Mouse (Mus musculus): ENCODE measurements around the gene Gm10644. TPM values are rescaled to one million over a fixed set of nuclear protein-coding genes. Genes with fewer than 3 reads are reported as not detected.

Gm10644 gene
- polyA plus RNA-seq (2017; shearing (Covaris generic)) = 1.3 TPM

DNA sequence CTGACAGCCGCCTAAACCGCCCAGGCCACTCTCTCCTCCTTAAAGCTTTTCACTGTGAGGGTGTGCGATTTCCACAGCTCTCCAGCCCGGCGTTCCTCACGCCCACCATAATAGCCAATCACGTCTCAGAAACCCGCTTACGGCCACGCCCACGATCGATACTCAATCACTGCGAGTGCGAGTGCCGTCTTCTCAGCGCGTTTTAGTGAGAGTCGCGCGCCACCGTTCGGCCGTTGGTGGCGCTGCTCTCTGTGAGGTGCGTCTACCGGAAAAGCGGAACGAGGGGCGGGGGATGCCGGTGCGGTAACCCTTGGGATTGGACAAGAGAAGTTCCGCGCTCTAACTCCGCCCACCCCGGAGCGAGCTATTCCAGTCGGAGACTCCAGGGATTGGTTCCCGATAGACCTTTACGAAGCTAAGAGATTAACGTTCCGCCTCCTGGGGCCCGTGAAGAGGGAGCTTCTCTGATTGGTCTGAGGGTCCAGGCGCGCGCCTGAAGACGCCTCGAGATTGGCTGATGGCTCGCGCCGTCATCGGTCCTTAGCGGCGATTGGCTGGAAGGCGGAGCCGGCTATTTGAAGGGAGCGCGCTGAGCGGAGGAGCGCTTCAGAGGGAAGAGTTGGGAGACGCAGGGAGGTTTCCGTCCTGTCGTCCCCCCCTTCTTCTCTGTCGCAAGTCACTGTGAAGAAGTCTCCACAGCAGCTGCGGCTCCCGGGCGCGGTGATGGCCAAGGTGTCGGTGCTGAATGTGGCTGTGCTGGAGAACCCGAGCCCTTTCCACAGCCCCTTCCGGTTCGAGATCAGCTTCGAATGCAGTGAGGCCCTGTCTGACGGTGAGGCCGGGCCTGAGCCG is at the start of gene Gm10644, which contains the start of gene Asf1b:
Gene Gm10644 (minus strand): TSS at position 100 of the 852 bp plus-strand sequence.
Gene Asf1b (plus strand): TSS at position 402 of the 852 bp plus-strand sequence.

DNA sequence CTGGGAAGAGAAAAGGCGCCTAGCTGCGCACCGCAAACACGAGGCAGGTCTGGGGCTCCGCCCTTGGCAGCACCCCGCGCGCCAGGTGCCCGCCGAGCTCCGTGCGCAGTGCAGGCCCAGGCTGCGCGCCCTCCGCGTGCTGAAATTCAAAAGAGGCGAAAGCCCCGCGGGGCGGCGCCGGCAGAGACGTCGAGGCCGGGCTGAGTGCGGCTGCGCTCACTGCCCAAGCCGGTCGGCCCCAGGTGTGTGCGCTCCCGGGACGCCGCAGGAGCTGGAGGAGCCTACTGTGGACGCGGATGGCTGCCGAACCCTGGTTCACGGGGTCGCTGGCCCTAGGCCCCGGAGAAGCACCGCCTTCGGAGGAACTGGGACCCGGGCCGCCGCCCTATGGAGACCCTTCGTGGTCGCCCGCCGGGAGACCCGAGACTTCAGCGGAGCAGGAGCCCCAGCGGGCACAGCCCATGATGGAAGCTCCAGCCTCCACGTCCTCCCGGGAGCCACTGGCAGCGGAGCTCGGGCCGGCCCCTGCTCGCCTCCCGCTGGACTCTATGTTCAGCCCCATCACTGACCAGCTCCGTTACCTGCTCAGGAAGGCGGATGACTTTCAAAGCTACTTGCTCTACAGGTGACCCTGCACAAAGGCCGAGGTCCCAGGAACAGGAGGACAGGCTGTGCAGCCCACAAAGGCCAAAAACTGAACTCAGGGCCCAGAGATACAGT is 46.4 kb upstream of the Gm10644 start, which contains the start of gene 1700067K01Rik:
Gene 1700067K01Rik (plus strand): TSS at position 222 of the 720 bp plus-strand sequence.

DNA sequence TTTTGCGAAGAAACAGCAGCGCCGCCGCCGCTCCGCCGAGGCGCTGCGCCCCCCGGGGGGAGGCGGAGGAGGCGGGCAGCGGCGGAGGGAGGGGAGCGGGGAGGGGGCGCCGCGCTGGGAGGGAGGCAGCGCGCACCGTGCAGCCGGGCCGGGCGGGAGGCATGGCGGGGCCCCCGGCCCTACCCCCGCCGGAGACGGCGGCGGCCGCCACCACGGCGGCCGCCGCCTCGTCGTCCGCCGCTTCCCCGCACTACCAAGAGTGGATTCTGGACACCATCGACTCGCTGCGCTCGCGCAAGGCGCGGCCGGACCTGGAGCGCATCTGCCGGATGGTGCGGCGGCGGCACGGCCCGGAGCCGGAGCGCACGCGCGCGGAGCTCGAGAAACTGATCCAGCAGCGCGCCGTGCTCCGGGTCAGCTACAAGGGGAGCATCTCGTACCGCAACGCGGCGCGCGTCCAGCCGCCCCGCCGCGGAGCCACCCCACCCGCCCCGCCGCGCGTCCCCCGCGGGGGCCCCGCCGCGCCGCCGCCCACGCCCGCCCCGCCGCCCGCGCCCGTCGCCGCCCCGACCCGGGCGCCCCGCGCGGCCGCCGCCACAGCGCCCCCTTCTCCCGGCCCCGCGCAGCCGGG is 42.6 kb upstream of the Gm10644 start, which contains the start of gene Samd1:
Gene Samd1 (plus strand): TSS at position 162 of the 631 bp plus-strand sequence.

DNA sequence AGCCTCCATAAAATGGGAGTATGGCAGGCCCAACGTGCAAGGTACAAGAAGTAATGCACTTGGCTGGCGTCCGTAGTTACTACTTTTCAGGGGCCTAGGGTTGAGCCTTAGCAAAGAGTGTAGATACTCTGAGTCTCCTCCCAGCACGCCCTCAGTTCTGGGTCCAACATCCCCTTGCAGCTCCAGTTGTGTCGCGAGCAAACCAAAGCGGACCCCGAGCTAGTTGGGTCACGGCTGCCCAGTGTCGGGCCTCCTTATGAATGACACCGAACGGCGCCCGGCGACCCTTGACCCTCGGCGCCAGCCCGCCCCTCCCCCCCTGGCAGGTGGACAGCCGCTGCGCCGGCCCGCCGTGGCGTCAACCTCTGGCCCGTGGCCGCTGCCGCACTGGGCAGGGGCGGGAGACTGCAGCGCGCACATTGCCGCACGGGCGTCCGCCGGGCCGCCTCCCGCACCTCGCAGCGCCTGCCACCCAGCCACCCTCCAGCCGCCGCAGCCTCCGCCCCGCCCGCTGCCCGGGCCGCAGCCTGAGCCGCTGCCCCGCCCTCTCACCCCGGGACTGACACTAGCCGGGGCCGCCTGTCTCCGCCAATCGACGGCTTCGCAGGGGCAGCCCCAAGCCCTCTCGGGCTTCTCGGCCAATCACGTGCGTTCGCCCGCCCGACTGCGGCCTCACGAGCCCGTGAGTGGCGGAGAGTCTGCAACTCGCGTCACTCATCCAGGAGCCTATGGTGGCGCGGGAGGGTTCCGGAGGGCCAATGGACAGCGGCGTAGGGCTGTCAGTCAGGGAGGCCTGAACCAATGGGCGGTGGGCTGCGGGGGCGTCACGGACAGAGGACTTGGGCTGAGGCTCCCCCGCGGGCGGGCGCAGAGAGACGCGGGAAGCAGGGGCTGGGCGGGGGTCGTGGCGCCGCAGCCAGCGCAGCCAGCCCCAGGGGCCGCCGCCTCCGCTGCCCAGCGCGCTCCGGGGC is 17.4 kb upstream of the Gm10644 start, which contains the start of gene Prkaca:
Gene Prkaca (plus strand): TSS at position 844 of the 971 bp plus-strand sequence.

DNA sequence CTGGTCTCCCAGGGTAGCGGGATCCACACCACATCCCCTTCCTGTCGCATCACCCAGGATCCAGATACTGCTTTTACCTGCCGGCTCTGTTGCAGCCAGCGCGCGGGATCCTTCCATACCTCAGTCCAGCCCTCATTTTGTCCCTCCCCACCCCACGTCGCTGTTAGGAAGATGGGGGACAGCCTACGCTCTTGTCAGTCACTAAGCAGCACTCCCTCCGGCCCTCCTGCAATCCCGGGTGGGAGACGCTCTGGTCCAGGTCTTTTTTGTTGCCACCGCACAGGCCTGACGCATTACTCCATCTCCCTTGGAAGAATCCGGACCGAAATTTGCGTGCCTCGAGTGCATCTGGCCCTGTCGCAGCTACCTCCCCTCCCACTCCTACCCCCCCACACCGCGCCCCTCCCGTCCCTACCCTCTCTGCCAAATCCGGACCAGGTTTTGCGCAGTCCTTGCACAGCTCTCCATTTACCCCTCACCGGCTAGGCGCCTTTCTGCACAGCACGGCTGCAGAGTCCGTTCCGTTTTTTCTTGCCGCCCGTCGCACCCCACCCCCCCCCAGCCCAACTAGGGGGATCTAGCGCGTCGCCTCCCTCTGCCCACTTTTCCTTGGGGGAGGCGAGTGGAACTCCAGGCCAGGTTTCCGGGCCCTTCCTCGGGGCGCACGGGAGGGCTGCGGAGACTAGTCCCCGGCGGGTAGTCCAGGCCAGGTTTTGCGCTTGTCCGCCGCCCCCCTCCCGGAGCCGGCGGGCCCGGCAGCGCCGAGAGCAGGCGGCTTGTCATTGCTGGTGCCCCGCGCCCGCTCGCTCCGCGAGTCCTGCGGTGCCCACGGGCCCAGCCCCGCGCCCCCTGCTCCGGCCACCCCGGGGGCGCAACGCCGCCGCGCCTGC is 55.4 kb downstream of the Gm10644 start, which contains the start of gene Adgrl1:
Gene Adgrl1 (plus strand): TSS at position 743 of the 890 bp plus-strand sequence.

Other genes starting within 250 kb of the Gm10644 start
- 158 TPM for gene Ddx39, start 240.0 kb downstream of the Gm10644 start, polyA plus RNA-seq (2017; shearing (Covaris generic))
- 485 TPM for gene Adgre5, start 213.9 kb downstream of the Gm10644 start, polyA plus RNA-seq (2017; shearing (Covaris generic))
- 10.1 TPM for gene Adgrl1, start 55.1 kb downstream of the Gm10644 start, polyA plus RNA-seq (2017; shearing (Covaris generic))
- 7.9 TPM for gene Asf1b, start 302 bp upstream of the Gm10644 start, polyA plus RNA-seq (2017; shearing (Covaris generic))
- 45.4 TPM for gene Prkaca, start 17.8 kb upstream of the Gm10644 start, polyA plus RNA-seq (2017; shearing (Covaris generic))
- gene Samd1, start 42.5 kb upstream of the Gm10644 start, polyA plus RNA-seq (2017; shearing (Covaris generic)) = 9.2 TPM
- gene 1700067K01Rik, start 46.3 kb upstream of the Gm10644 start, polyA plus RNA-seq (2017; shearing (Covaris generic)) = 0.68 TPM
- gene 2210011C24Rik, start 57.0 kb upstream of the Gm10644 start, polyA plus RNA-seq (2017; shearing (Covaris generic)) = not detected
- gene Palm3, start 66.3 kb upstream of the Gm10644 start, polyA plus RNA-seq (2017; shearing (Covaris generic)) = 9.5 TPM
- 200 TPM for gene Il27ra, start 87.4 kb upstream of the Gm10644 start, polyA plus RNA-seq (2017; shearing (Covaris generic))
- 0.76 TPM for gene Rln3, start 89.8 kb upstream of the Gm10644 start, polyA plus RNA-seq (2017; shearing (Covaris generic))
- gene Gm10643, start 109.9 kb upstream of the Gm10644 start, polyA plus RNA-seq (2017; shearing (Covaris generic)) = 1.2 TPM
- 29.8 TPM for gene Rfx1, start 111.6 kb upstream of the Gm10644 start, polyA plus RNA-seq (2017; shearing (Covaris generic))
- gene Dcaf15, start 149.6 kb upstream of the Gm10644 start, polyA plus RNA-seq (2017; shearing (Covaris generic)) = 28.4 TPM
- 2.1 TPM for gene Podnl1, start 170.8 kb upstream of the Gm10644 start, polyA plus RNA-seq (2017; shearing (Covaris generic))
- 26.8 TPM for gene Cc2d1a, start 192.7 kb upstream of the Gm10644 start, polyA plus RNA-seq (2017; shearing (Covaris generic))
- 3.4 TPM for gene 4930432K21Rik, start 192.8 kb upstream of the Gm10644 start, polyA plus RNA-seq (2017; shearing (Covaris generic))
- not detected for gene Nanos3, start 230.0 kb upstream of the Gm10644 start, polyA plus RNA-seq (2017; shearing (Covaris generic))

Data from naive thymus-derived CD4-positive, alpha-beta T cell, adult 5 months (primary cell).